Mouse (Mus musculus) heart, adult 11 months (tissue): ENCODE results near the gene Mab21l3.
"Not testable (repeated sequence)": the region's sequence is repeated elsewhere in the genome, so short reads cannot be mapped to it uniquely, and the experiment has no call there.

ENCODE experiments used
- DNase-seq: peaks from one replicate; pipeline ENCODE4 v3.0.0; 2022

Mab21l3 gene

DNA sequence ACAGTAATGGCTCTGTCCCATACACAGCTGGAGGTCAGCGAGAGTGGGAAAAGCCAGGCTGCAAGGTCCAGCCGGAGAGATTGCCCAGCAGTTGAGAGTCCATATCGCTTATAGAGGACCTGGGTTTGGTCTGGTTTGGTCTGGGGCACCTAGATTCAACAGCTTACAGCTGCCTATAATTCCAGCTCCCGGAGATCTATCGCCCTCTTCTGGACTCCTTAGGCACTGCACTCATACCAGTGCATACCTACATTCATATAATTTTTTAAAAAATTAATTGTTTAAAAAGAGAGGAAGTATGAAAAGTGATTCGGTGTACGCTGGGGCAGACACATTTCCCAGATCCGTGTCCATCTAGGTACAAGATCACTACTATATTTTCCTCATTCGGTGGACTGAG is 9.4 kb downstream of the Mab21l3 start:
- DNase-seq = no peak

DNA sequence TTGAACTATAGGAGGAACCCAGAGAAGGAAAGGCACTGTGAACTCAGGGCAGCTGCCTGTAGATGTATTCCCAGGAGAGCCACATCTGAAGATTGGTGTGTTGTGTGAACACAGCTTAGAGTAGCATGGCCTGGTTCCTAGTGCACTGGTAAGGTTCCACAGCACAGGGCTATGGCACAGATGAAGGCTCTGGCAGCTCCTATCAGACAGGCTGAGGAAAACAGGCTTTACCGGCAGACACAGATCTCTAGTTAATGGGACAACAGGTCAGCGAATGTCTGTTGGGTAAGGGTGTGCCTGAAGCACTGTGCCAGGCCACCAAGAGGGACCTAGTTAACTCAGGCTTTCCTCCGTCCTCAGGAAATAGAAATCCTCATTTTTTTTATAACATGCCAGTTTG is 11.8 kb downstream of the Mab21l3 start:
- no peak for DNase-seq

DNA sequence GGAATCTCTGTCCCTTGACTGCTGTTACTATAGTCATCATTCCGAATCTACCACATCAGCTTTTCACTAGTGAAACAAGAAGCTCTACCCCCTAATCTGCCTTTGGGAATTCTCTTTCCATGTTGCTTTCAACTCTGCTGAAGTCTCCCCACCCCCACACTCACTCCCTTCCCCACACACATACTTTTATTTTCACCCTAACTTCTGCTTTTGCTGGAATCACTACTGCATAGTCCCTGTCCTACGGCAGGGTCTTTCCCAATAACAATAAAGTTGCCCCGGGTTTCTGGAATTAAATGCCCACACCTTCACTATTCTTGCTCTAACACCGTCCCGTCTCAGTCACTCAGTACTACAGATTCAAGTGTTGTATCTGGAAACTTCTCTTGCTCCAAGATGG is 12.2 kb downstream of the Mab21l3 start:
- no peak for DNase-seq

DNA sequence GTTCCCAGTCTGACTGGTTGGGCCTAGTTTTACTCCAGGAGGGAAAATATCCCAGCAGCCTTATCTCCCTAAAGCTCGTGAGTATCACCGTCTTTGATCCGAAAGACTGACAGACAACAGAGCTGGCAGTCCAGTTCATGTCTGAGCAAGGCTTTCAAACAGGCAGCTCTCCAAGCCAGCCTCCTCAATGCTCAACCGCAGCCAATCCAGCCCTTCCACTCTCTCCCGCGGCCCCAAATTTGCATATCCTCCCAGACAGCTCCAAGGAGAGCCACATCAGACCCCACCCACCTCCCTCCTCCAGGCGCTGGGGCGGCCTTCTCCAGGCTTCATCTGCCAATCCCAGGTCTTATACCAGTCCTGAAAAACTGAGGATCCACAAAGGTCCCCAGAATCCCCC is 12.7 kb downstream of the Mab21l3 start:
- DNase-seq = peak; percentile 98

DNA sequence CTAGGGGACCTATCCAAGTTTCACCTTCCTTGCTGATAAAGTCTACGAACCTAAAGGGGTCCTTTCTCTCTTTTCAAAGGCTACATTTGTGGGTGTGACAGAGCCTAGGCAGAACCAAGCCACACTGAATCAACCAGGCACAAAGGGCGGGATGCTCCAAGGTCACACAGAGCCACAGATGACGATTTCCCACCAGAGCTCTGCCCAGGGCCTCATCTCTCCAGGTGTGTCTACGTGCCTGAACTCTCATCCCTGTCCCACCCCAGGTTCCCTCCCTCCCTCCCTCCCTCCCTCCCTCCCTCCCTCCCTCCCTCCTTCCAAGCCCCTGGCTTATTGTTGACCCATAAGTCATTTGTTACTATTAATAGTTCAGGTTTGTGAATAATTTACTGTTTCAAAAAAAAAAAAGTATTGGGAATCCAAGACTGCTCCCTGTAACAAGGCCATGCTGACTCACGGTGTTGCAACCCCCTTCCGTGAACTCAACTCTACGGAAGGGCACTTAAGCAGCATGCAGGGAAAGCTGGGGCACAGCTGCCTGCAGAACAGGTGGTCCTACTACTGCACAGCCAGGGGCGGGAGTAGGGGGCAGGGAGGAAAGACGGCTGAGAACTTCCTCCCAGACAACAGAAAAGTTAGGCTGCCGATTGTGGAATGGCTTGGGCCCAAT is 17.4 kb downstream of the Mab21l3 start:
- no peak for DNase-seq

DNA sequence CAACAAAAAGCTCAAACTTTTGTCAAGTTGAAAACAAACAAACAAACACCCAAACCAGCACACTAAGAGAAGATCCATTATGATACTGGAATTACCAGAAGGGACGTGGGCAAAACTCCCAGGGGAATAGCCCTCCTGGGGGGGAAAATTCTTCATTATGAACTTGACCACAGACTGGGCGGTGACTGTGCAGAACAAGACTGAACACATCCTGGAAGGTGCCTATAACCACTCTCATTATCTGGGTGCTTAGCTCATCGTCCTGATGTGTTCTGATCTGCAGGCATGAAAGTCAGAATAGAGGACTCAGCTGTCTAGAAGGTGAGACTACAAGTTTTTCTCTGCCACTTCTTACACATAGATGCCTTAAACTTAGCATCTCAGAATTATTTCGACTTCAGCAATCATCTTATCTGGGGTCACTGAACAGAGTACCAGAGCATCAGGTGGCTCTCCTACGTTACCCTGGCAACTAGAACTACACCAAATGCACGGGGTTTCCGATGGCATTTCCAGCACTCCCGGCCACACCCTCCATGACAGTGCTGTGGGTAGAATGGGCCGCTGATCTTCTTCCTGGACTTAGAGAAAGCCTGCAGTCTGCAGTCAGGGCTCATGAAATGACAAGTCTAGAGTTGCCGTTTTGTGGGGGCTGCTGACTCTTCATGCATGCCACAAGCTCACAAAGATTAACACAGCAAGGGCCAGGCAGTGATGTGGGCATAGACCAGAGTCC is 18.7 kb downstream of the Mab21l3 start:
- no peak for DNase-seq

DNA sequence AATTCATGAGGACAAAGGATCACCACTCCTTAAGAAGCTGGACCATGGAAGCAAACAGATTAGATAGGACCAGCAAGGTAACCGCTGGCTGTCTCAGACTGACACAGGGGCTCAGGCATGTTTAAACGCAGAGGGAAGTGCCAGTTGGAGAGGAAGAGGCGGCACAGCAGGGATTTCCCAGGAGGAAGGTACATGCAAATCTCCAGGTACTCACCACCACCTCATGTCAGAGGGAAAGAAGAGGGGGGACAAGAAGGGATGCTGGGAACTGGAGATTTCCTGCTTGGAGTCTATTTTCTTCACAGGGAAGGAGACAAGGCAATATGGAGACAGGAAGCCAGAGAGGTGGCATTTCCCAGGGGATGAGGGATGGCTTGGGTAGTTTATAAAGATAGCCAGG is 20.2 kb downstream of the Mab21l3 start:
- no peak for DNase-seq

DNA sequence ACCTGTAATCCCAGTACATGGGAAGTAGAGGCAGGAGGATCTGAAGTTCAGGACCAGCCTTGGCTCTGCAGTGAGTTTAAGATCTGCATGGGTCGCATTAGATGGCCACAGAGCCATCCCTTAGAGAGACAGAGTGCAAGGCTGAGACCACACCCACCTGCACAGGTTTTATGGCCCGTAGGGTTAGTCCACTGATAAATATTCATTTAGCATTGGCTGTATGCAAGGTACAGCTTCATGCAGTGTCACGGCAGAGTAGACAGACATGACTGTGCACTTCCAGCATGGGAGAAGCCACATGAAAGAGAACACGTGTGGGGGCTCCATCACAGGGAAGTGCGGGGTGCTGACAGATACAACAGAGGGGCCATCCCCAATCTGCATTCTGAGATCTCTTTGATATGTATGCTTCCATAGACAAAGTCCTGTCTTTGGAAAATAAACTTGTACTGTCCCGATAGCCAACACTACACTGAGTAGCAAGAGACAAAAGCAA is 21.5 kb downstream of the Mab21l3 start:
- no peak for DNase-seq

DNA sequence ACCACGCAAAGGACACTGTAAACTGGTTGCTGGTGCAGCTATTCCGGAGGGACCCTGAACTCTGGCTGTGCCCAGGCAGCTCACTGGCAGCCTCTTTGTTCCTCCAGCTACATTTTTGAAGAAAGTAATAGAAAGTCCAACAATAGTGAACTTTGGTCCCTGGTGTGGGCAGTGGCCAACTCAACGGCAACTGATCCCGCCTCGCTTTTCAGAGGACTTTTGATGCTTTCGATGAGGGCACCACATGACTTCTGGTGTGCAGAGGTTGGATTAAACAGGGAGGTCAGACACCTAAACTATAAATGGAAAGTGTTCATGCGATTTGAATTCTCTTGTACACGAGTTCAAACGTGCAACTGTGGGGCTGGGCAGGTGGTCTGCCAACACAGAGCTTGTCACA is 24.4 kb downstream of the Mab21l3 start:
- no peak for DNase-seq

DNA sequence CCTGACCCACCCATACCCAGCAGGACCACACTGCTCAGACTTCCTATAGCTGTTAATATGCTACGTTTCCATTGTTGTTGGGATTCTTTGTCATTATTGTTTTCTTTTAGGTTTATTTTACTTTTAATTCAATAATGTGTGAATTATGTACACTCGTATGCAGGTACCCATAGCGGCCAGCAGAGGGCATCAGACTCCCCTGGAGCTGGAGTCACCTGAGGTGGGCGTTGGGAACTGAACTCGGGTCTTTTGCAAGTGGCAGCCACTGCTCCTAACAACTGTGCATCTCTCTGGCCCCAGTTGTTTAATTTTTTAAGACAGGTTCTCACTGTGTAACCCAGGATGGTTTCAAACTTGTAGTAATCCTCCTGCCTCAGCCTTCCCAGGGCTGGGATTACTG is 26.7 kb downstream of the Mab21l3 start:
- DNase-seq = no peak

DNA sequence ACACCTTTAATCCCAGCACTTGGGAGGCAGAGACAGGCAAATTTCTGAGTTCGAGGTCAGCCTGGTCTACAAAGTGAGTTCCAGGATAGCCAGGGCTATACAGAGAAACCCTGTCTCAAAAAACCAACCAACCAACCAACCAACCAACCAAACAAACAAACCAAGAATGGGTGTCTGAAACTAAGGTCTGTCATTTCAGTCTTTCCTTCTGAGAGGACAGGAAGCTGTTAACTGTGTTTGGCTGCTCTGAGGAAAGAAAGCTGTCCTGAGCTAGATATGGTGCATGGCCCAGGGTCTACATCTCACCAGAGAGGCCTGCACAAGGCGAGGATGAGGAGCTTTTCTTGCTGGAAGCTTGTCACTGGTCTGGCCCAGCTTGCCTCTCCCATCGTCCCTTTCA is 28.1 kb downstream of the Mab21l3 start:
- not testable (repeated sequence) for DNase-seq

DNA sequence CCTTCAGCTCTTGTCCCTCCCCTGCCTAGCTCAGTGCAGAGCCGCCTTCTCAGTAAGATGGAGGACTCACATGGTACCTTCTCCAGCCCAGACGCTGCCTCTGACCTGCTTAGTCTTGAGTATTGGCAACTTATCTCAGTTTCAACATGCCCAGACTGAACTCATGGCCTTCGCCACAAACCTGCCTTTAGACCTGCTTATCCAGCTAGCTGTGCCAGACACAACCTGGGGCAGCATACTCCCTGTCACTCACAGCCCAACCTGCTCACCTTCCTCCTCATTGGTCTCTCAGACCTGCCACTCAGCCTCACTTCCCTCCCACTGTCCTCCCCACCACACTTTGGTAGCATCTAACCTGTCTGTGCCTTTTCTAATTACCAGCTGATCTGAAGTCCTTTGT is 32.8 kb downstream of the Mab21l3 start:
- DNase-seq = no peak

DNA sequence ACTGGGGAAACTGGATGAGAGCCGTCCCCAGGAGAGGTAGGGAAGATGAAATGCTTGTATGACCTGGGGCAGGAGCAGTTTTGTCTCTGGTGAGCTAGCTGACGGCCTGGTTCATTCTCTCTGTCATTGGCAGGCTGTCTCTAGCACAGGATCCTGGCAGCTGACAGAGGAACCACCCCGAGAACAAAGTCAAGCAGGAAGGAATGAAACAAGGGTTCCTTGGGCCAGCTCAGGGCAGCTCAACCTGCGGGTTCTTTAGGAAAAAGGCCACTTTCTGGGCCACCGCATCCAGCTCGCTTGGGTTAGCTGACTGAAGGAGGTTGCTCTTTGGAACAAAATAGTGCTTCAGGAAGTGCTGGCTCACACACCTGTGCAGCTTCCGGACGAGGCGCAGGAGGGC is 34.0 kb downstream of the Mab21l3 start:
- DNase-seq = no peak

DNA sequence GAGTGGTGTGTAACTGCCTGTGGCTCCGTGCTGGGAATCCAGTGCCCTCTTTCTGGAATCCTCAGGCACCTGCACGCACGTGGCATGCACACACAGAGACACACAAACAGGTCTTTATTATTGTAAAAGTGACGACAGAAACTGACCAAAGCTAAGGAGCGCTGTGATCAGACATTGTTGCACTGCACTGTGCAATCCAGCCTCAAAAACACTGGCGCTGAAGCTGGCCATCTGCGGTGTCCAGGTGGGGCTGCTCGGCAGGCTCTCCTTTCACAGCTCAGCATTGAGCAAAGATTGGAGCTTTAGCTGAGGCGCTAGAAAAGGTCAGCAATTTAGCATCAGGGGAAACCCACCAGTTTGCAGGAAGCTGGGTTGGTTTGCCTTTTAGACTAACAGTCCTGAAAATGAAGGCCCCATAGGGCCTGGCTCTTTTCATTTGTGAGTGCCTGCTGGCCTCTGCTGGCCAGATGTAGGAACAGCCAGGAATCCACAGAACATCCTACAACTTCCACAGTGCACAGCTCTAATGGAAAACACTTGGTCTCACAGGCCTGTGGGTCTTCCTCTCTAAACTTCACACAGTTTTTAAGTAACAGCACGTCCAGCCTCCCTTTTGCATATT is 36.3 kb downstream of the Mab21l3 start:
- DNase-seq = peak; percentile 91

DNA sequence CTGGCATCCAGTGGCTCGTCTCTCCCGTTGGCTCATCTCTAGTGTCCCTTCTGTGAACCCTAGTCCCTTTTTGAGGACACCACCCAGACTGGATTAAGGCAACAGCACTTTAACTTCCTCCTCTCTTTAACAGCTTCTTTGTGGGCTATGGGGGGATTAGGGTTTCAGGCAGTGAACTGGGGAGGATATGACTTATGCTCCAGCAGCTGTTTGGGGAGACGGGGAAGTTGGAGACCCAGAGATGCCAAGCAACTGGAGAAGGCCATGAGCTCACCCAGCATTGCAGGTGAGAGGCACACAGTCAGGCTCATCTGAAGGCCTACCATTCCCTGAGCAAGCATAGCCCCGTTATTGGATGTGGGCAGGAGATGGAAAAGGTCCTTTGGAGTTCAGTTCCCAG is 36.8 kb downstream of the Mab21l3 start:
- DNase-seq = no peak

DNA sequence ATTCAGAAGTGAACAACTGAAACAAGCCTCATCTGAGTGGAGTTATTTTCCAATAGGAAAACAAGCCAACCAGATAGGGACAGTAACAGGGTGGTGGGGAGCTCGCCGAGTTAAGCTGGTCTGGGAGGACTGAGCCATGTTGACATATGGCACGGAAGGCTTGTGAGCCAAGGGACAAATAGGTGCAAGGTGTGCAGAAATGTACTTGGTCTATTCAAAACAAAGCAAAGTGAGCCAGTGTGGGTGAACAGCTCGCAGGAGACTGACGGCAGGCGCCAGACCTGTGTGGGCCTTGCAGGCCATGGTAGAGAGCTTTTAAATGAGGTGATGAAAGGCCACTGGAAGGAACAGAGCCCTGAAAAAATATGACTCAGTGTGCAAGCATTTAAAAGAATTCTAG is 41.1 kb downstream of the Mab21l3 start:
- DNase-seq = no peak

DNA sequence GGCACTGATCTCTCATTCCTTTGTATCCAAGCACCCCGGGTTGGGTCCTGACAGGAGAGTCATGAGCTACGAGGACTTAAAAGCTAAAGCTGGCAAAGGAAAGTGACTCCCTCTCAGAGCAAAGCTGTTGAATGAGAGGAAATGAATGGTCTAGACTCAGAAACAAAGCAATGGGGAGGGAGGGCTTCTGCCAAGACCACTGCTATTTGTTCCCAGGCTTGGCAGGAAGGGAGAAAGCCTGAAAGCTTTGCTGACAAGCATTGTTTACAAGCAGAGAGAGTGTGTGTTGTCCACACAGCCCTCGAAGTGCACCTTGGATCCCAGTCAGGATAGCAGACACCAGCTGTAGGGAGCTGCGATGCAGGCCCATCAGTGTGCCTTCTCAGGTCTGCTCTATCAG is 41.8 kb downstream of the Mab21l3 start:
- no peak for DNase-seq

DNA sequence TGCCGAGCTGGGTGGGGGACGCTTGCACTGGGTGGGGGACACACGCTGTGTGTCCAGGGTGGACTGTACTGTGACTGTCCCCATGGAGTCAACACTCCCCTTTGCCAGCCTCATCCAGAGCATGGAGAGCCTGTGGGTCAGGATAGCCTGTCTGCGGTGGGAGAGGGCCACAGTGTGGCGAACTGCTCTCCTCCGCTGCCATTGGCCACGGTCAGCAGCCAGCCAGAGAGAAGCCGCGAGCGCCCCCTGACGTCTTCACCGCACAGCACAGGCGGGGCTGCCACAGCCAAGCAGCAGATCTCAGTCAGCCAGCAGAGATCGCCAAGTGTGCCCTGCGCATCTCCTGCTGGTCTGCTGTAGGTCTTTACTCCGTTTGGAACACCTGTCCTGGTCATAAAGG is 42.6 kb downstream of the Mab21l3 start:
- DNase-seq = peak; percentile 98

DNA sequence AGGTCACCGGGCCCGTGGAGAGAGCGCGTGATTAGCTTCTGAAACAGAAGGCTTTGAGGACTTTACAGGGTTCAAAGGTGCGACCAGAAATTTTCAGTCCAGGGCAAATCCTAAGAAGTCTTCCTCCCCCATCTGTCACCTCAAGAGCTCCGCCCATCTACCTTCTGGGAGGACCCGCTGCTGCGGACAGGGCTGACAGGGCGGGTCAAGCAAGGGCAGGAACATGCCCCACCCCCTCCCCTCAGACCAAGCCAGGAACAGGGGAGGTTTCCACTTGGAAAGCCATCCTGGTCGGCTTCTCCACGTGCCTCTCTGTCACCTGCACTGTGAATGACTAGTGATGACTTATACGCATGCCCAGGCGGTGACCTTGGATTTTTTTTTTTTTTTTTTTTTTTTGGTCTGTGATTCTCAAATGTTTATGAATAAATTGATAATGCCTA is 43.2 kb downstream of the Mab21l3 start:
- DNase-seq = peak; percentile 97

DNA sequence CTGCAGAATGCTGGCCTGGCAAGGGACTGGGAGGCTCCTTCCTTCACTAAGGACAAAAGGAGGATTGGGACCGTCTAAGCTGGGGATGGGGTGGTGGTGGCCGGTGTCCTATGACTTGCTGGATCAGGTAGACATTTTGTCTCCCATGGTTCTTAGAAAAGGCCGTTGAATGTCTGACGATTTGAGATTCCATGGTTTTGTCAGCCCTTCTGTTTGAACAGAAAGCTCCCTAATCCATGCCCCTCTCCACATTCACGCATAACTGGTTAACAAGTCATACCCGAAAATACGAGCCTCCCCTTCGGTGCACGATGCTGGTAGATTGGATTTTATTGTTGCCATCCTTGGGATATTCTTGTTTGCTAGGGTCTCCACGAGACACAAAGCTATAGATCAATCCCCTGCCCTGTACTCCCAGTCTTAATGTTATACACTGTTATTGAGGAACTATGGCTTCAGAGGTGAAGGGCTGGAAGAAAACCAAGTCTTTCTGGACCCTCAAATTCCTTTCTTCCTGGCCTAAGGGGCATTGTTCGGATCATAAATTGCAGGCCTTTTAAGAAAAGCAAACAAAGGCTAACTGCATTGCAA is 43.7 kb downstream of the Mab21l3 start:
- no peak for DNase-seq

DNA sequence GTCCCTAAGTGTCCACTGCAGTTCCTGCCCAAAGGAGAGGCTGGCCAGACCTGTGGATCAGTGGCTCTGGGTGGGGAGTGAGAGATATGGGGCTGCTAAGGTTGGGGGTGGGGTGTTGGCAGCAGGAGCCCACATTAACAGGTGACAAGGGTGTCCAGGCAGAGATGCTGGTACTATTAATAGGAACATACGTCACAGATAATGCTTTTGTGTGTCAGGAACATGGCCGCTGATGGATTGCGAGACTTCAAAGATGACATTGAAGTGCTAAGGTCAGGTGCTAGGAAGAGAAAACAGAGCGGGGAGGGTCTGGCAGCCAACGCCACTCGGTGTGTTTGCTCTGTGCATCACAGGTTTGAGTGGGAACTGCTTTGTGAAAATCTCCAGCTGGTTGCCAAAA is 44.4 kb downstream of the Mab21l3 start:
- peak; percentile 98 for DNase-seq

DNA sequence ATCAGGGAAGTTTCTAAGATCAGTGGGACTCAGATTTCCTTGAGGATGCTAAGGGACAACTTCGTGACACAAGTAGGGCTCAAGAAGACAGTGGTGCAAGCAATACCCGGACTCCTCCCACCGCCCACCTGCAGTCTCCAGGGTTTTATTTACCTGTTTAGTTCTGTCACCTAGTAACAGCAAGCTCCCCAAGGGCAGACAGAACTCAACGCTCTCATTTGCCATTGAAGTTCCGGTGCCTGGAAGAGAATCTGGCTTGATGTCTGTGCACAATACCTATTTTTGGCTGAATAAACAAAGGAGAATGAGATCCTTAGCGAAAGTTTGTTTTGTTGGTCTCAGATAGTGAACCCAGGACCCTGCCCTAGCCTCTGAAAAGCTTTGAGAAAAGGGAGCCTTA is 45.0 kb downstream of the Mab21l3 start:
- no peak for DNase-seq

DNA sequence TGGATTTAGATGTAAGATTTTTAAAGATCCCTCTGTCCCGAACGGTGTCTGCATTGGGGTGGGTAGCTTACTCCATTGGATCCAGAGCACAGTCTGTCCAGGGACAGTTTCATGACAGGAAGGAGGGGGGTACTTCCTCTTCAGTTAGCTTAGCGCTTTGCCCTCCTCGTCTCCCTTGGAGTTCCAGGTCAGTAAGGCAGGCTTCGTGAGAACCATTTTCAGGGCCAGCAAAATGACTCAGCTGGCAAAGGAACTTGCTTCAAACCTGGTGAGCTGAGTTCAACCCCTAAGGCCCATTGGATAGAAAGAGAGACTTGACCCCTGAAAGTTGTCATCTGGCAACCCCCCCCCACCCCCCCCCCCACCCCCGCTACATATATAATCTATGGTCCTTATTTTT is 46.0 kb downstream of the Mab21l3 start:
- DNase-seq = no peak

DNA sequence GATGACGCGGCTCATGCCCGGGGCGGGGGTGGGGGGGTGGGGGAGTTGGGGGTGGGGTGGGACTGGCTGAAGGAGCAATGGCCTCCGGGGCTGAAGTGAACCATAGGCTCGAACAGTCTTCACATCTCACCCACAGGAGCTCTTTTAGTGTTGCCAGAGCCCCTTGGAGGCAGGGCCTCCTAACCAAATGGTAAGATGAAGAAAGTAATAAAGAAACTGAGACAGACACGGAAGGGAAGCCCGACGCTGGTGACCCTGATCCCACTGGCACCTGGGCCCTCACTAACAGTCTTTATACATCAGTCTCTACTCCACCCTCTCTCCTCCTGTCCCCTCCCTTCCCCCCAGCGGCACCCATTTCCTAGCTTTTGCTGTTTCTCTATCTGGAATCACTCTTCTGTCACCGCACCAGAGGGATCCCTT is 48.2 kb downstream of the Mab21l3 start:
- no peak for DNase-seq
